Mouse (Mus musculus): ENCODE measurements around the gene Gm26661. TPM values are rescaled to one million over a fixed set of nuclear protein-coding genes. Genes with fewer than 3 reads are reported as not detected.

Gm26661 gene
- total and polyA plus RNA-seq, 3 experiments, result not detected

DNA sequence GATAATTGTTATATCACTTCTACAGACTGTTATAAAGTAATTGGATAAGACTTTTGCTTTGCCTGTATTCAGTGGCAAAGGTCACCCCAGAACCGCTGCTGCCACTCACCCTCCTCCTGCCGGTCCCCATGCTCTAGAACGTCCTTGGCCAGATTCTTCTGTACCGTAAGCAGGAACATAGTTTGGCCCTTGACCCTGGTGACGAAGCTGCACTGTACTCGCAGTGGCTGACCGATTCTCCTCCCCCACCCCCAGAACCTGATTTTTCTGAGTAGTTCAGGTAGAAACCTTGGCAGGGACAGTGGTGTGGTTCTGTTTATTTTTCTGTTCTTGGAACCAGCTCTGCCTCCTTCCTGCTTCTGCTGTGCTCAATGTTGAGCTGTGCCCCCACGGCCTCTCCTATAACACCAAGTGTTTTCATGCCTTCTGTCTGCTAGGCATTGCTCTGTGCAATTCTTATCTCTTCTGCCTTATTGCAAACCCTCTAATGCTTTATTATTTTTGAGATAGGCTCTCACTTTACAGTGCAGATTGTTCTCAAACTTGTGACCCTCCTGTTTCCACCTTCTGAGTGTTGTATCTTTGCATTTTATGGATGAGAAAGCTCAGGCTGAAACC lies 33.4 kb downstream of the Gm26661 start:
- Histone ChIP-seq H3K79me2 (replicated peaks; ENCODE audit: control insufficient read depth, insufficient read depth, low read length) (peaks cover 2% of the 10 kb centered on the region; the same call in 1 of the 2 replicates), H3K4me3 (no peak overlapping the region), H3K36me3 (ENCODE audit: control insufficient read depth, insufficient read depth, low read length) (peaks cover 12% of the 10 kb centered on the region), H3K4me1 (ENCODE audit: control insufficient read depth, insufficient read depth, low read length) (peaks cover 29% of the 10 kb centered on the region), H3K27ac (no peak overlapping the region; the same call in 1 of the 2 replicates), H3K27me3 (ENCODE audit: control insufficient read depth, insufficient read depth, low read length) (no peaks in the 10 kb centered on the region), H3K9ac (ENCODE audit: low read depth, low read length) (peak overlapping the region; percentile 29; the same call in 1 of the 2 replicates)
- 48% methylated on average over 8 of the region's 8 CpGs for WGBS
- no peak for DNase-seq
- intact Hi-C loops (cut with DNase I), result loop anchor here (5.0 kb wide), 1 partner anchor 38 kb away; no protein-coding TSS in a partner anchor
- TF ChIP-seq POLR2A (IDR thresholded peaks at IDR 0.05; ENCODE audit: insufficient read depth, low read depth, low read length) (no peak), CTCF (IDR thresholded peaks at IDR 0.05) (no peak), EP300 (IDR thresholded peaks at IDR 0.05; ENCODE audit: insufficient read depth, low read depth, low read length) (no peak)

GRCm38 (mm10) chr14:7826151-7826937 lies 35.0 kb downstream of the Gm26661 start:
- intact Hi-C loops (cut with DNase I), result loop anchor here (5.0 kb wide), 1 partner anchor 36 kb away; no protein-coding TSS in a partner anchor
- 36% methylated on average over 10 of the region's 10 CpGs for WGBS

GRCm38 (mm10) chr14:7829181-7829580 lies 37.8 kb downstream of the Gm26661 start:
- Histone ChIP-seq H3K4me3 (no peak overlapping the region), H3K27ac (peak overlapping the region; percentile 21; the same call in 1 of the 2 replicates), H3K9ac (ENCODE audit: low read depth, low read length) (no peak overlapping the region), H3K36me3 (ENCODE audit: control insufficient read depth, insufficient read depth, low read length) (peaks cover 10% of the 10 kb centered on the region), H3K4me1 (ENCODE audit: control insufficient read depth, insufficient read depth, low read length) (peaks cover 19% of the 10 kb centered on the region), H3K27me3 (ENCODE audit: control insufficient read depth, insufficient read depth, low read length) (no peaks in the 10 kb centered on the region), H3K79me2 (replicated peaks; ENCODE audit: control insufficient read depth, insufficient read depth, low read length) (peaks cover under 1% of the 10 kb centered on the region)
- WGBS, result 84% methylated on average over 2 of the region's 2 CpGs
- no peak for DNase-seq
- TF ChIP-seq EP300 (IDR thresholded peaks at IDR 0.05; ENCODE audit: insufficient read depth, low read depth, low read length) (no peak), CTCF (IDR thresholded peaks at IDR 0.05) (no peak), POLR2A (IDR thresholded peaks at IDR 0.05; ENCODE audit: insufficient read depth, low read depth, low read length) (no peak)
- intact Hi-C loops (cut with DNase I), result loop anchor here (5.0 kb wide), 1 partner anchor 33 kb away; no protein-coding TSS in a partner anchor

More at GRCm38 (mm10) chr14:7826151-7826937, 35.0 kb downstream of the Gm26661 start:
- DNase-seq, result peak in 1 of 2 experiments; percentile 48
- Histone ChIP-seq H3K4me1 (ENCODE audit: control insufficient read depth, insufficient read depth, low read length) (peaks cover 24% of the 10 kb centered on the region), H3K9ac (ENCODE audit: low read depth, low read length) (no peak overlapping the region), H3K4me3 (no peak overlapping the region), H3K27ac (peak overlapping the region; percentile 71), H3K36me3 (ENCODE audit: control insufficient read depth, insufficient read depth, low read length) (peaks cover 12% of the 10 kb centered on the region), H3K27me3 (ENCODE audit: control insufficient read depth, insufficient read depth, low read length) (no peaks in the 10 kb centered on the region), H3K79me2 (replicated peaks; ENCODE audit: control insufficient read depth, insufficient read depth, low read length) (no peaks in the 10 kb centered on the region; the same call in 1 of the 2 replicates)
- TF ChIP-seq EP300 (IDR thresholded peaks at IDR 0.05; ENCODE audit: insufficient read depth, low read depth, low read length), result no peak
- TF ChIP-seq CTCF (IDR thresholded peaks at IDR 0.05), result no peak
- TF ChIP-seq POLR2A (IDR thresholded peaks at IDR 0.05; ENCODE audit: insufficient read depth, low read depth, low read length), result no peak

- WGBS, result 48% methylated on average over 1 of the region's 1 CpGs
- DNase-seq, result no peak
- Histone ChIP-seq H3K27me3 (ENCODE audit: control insufficient read depth, insufficient read depth, low read length) (no peaks in the 10 kb centered on the region), H3K79me2 (replicated peaks; ENCODE audit: control insufficient read depth, insufficient read depth, low read length) (peaks cover 1% of the 10 kb centered on the region; the same call in 1 of the 2 replicates), H3K4me1 (ENCODE audit: control insufficient read depth, insufficient read depth, low read length) (peaks cover 8% of the 10 kb centered on the region), H3K4me3 (no peak overlapping the region), H3K9ac (ENCODE audit: low read depth, low read length) (no peak overlapping the region), H3K27ac (no peak overlapping the region), H3K36me3 (ENCODE audit: control insufficient read depth, insufficient read depth, low read length) (peaks cover 3% of the 10 kb centered on the region)
- no peak for TF ChIP-seq EP300 (IDR thresholded peaks at IDR 0.05; ENCODE audit: insufficient read depth, low read depth, low read length)
- TF ChIP-seq POLR2A (IDR thresholded peaks at IDR 0.05; ENCODE audit: insufficient read depth, low read depth, low read length), result no peak
- no peak for TF ChIP-seq CTCF (IDR thresholded peaks at IDR 0.05)
- intact Hi-C loops (cut with DNase I), result loop anchor here (2.0 kb wide), 1 partner anchor 15 kb away; no protein-coding TSS in a partner anchor
Measured at GRCm38 (mm10) chr14:7831770-7832439, 40.5 kb downstream of the Gm26661 start.

DNA sequence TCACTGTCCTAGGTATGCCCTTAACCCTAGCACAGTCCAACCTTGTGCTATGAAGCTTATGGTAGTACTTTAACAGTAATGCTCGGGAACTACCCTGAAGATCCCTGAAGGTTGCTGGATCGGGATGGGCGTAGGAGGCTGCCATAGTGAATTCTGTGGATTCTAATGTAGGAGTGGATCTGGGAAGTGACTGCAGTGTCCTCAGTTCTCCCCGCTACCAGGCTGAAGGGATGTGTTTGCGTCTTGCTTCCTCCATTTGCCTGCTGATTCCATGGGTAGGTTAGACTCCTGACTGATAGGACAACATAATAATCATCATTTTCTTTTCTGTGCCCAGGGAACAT lies 41.0 kb downstream of the Gm26661 start:
- no peak overlapping the region for H3K4me3 ChIP-seq
- no peak overlapping the region for H3K27ac ChIP-seq
- H3K79me2 ChIP-seq (replicated peaks; ENCODE audit: control insufficient read depth, insufficient read depth, low read length), result peaks cover 1% of the 10 kb centered on the region; the same call in 1 of the 2 replicates
- intact Hi-C loops (cut with DNase I), result no loop called here
- H3K27me3 ChIP-seq (ENCODE audit: control insufficient read depth, insufficient read depth, low read length), result no peaks in the 10 kb centered on the region
- no peaks in the 10 kb centered on the region; the same call in 1 of the 2 replicates for H3K36me3 ChIP-seq (ENCODE audit: control insufficient read depth, insufficient read depth, low read length)
- 78% methylated on average over 5 of the region's 5 CpGs for WGBS
- no peak for TF ChIP-seq CTCF (IDR thresholded peaks at IDR 0.05)
- TF ChIP-seq POLR2A (IDR thresholded peaks at IDR 0.05; ENCODE audit: insufficient read depth, low read depth, low read length), result no peak
- no peak for TF ChIP-seq EP300 (IDR thresholded peaks at IDR 0.05; ENCODE audit: insufficient read depth, low read depth, low read length)
- no peak for DNase-seq
- peaks cover 5% of the 10 kb centered on the region for H3K4me1 ChIP-seq (ENCODE audit: control insufficient read depth, insufficient read depth, low read length)
- H3K9ac ChIP-seq (ENCODE audit: low read depth, low read length), result no peak overlapping the region

All from heart, adult 2 months (tissue).